Mouse (Mus musculus) R1 (cell line): ENCODE data around the gene Prkce.
A peak's percentile ranks its signal among the peaks of the same experiment; 100 is the strongest.

ENCODE experiments used
- DNase-seq: peaks from one replicate; pipeline ENCODE4 v3.0.0-alpha.2; 2018; ENCODE audit warnings: low read depth, low spot score

Prkce gene

GRCm38 (mm10) chr17:86559206-86559891 is 391.8 kb downstream of the Prkce start:
- peak; percentile 53 for DNase-seq

- no peak for DNase-seq
Measured at GRCm38 (mm10) chr17:86560499-86560898, 392.9 kb downstream of the Prkce start.

GRCm38 (mm10) chr17:86570491-86570890 is 402.9 kb downstream of the Prkce start:
- DNase-seq, result no peak

- no peak for DNase-seq
Measured at GRCm38 (mm10) chr17:86571266-86571665, 403.7 kb downstream of the Prkce start.

GRCm38 (mm10) chr17:86572136-86572535 is 404.6 kb downstream of the Prkce start:
- DNase-seq, result no peak

GRCm38 (mm10) chr17:86572576-86572975 is 405.0 kb downstream of the Prkce start:
- DNase-seq, result no peak

GRCm38 (mm10) chr17:86573596-86574248 is 406.1 kb downstream of the Prkce start:
- no peak for DNase-seq

GRCm38 (mm10) chr17:86580724-86581123 is 413.1 kb downstream of the Prkce start:
- DNase-seq, result no peak

- no peak for DNase-seq
Measured at GRCm38 (mm10) chr17:86582341-86582740, 414.8 kb downstream of the Prkce start.

- DNase-seq, result peak; percentile 57
Measured at GRCm38 (mm10) chr17:86586441-86586840, 418.9 kb downstream of the Prkce start.

- no peak for DNase-seq
Measured at GRCm38 (mm10) chr17:86588704-86589449, 421.3 kb downstream of the Prkce start.

GRCm38 (mm10) chr17:86589681-86590080 is 422.1 kb downstream of the Prkce start:
- no peak for DNase-seq

- DNase-seq, result no peak
Measured at GRCm38 (mm10) chr17:86591241-86591640, 423.7 kb downstream of the Prkce start.

GRCm38 (mm10) chr17:86592991-86593586 is 425.5 kb downstream of the Prkce start:
- no peak for DNase-seq

GRCm38 (mm10) chr17:86595526-86595925 is 427.9 kb downstream of the Prkce start:
- DNase-seq, result peak; percentile 90

- DNase-seq, result no peak
Measured at GRCm38 (mm10) chr17:86601116-86601515, 433.5 kb downstream of the Prkce start.

- peak; percentile 44 for DNase-seq
Measured at GRCm38 (mm10) chr17:86601901-86602300, 434.3 kb downstream of the Prkce start.

- no peak for DNase-seq
Measured at GRCm38 (mm10) chr17:86603848-86604444, 436.4 kb downstream of the Prkce start.

GRCm38 (mm10) chr17:86607981-86608380 is 440.4 kb downstream of the Prkce start:
- DNase-seq, result no peak

GRCm38 (mm10) chr17:86610271-86610969 is 442.8 kb downstream of the Prkce start:
- no peak for DNase-seq

- DNase-seq, result no peak
Measured at GRCm38 (mm10) chr17:86611772-86612171, 444.2 kb downstream of the Prkce start.
